Comparison of ENCODE assay signal across 28 mouse cellular contexts in the genomic region with DNA sequence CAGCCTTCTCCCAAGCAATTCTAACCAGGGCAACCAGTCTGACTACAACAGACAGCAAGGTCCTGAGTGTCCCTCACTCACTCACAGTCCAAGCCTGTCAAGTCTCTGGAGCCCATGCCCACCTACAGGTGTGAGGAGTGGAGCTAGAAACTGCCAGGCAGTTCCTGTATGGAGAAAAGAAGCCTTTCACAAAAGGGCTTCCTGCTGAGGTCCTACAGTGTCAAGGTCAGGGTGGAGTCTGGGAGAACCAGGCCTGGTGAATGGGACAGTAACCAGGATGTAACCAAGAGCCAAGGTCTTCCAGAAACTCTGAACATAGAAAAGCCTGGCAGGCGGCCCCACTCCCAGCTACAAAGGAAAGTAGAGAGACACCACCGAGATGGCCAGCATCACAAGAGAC.
"Had no signal": no experiment of that assay in that cellular context is flagged by ENCODE, and none has a peak within 500 bp of the region (broad histone marks: within the 10 kb centered on the region; RNA-seq: fewer than 3 reads in every experiment).

No protein-coding gene starts in this region.

- H3K36me3 ChIP-seq: heart, embryonic 10.5 days; heart, embryonic 13.5 days; heart, embryonic 15.5 days; hindbrain, embryonic 13.5 days; hindbrain, embryonic 15.5 days; kidney, embryonic 15.5 days; limb, embryonic 10.5 days; limb, embryonic 12.5 days; liver, embryonic 13.5 days; liver, embryonic 15.5 days had no signal

- H3K4me1 ChIP-seq: heart, embryonic 10.5 days; heart, embryonic 13.5 days; heart, embryonic 15.5 days; hindbrain, embryonic 13.5 days; hindbrain, embryonic 15.5 days; kidney, embryonic 15.5 days; limb, embryonic 10.5 days; limb, embryonic 12.5 days; liver, embryonic 13.5 days; liver, embryonic 15.5 days had no signal

- DNase-seq: gastrocnemius, postnatal 14 days; gastrocnemius, postnatal 36 days; heart, adult 18-20 months; heart, postnatal 14 days; heart, postnatal 36 days; kidney, adult 11 months; kidney, adult 2 months; kidney, adult 9 months; kidney, postnatal 14 days; kidney, postnatal 4 days; layer of hippocampus, adult 9-11 months; layer of hippocampus, postnatal 36 days; liver; liver, embryonic 13.5 days had no signal

- H3K4me3 ChIP-seq: heart, embryonic 10.5 days; heart, embryonic 13.5 days; heart, embryonic 15.5 days; hindbrain, embryonic 13.5 days; hindbrain, embryonic 15.5 days; kidney, embryonic 15.5 days; layer of hippocampus, adult 2 months; limb, embryonic 10.5 days; limb, embryonic 12.5 days; liver, embryonic 13.5 days; liver, embryonic 15.5 days had no signal

- H3K27ac ChIP-seq: heart, embryonic 10.5 days; heart, embryonic 13.5 days; heart, embryonic 15.5 days; hindbrain, embryonic 13.5 days; hindbrain, embryonic 15.5 days; hindbrain, postnatal 0 days; kidney, embryonic 15.5 days; kidney, postnatal 0 days; layer of hippocampus, adult 2 months; limb, embryonic 10.5 days; limb, embryonic 12.5 days; liver, embryonic 13.5 days; liver, embryonic 15.5 days had no signal

- ATAC-seq: hindbrain, postnatal 0 days; intestine, embryonic 16.5 days had no signal

- H3K9me3 ChIP-seq: heart, embryonic 10.5 days; heart, embryonic 13.5 days; heart, embryonic 15.5 days; hindbrain, embryonic 13.5 days; hindbrain, embryonic 15.5 days; limb, embryonic 10.5 days; limb, embryonic 12.5 days; liver, embryonic 13.5 days; liver, embryonic 15.5 days had no signal

- H3K9ac ChIP-seq: heart, embryonic 13.5 days; heart, embryonic 15.5 days; hindbrain, embryonic 13.5 days; hindbrain, embryonic 15.5 days; kidney, embryonic 15.5 days; limb, embryonic 12.5 days; liver, embryonic 13.5 days; liver, embryonic 15.5 days had no signal

- H3K27me3 ChIP-seq: heart, embryonic 13.5 days; heart, embryonic 15.5 days; hindbrain, embryonic 13.5 days; hindbrain, embryonic 15.5 days; kidney, embryonic 15.5 days; limb, embryonic 12.5 days; liver, embryonic 13.5 days; liver, embryonic 15.5 days had no signal

- H3K4me2 ChIP-seq: heart, embryonic 13.5 days; heart, embryonic 15.5 days; hindbrain, embryonic 13.5 days; hindbrain, embryonic 15.5 days; kidney, embryonic 15.5 days; limb, embryonic 12.5 days; liver, embryonic 11.5 days; liver, embryonic 13.5 days; liver, embryonic 15.5 days had no signal
